Mouse (Mus musculus): ENCODE measurements at regions not wholly inside any gene's neighbourhood (a gene's known extent, or its start where the extent isn't known, plus 50 kb on each side); places are given as distances from the start of the nearest gene placed in this dataset.
A peak's percentile ranks its signal among the peaks of the same experiment; 100 is the strongest.

- 95% methylated on average over 4 of the region's 4 CpGs for WGBS
- no peak for TF ChIP-seq CTCF (IDR thresholded peaks at IDR 0.05; ENCODE audit: borderline replicate concordance, insufficient read depth, low read depth, low read length)
- no peak for TF ChIP-seq POLR2A (IDR thresholded peaks at IDR 0.05; ENCODE audit: borderline replicate concordance, insufficient read depth, low read length)
- DNase-seq = no peak
- Histone ChIP-seq H3K4me3 (replicated peaks; ENCODE audit: insufficient read depth, low read depth, low read length) (no peak overlapping the region), H3K4me1 (ENCODE audit: control insufficient read depth, insufficient read depth, low read length) (peaks cover 6% of the 10 kb centered on the region; the same call in 1 of the 2 replicates), H3K27me3 (ENCODE audit: control insufficient read depth, insufficient read depth, low read length) (no peaks in the 10 kb centered on the region), H3K27ac (ENCODE audit: insufficient read depth, low read length) (no peak overlapping the region)
Measured at GRCm38 (mm10) chr3:21634675-21635204, 441.7 kb upstream of the Tbl1xr1 start.

- H3K27me3 ChIP-seq (ENCODE audit: control insufficient read depth, insufficient read depth, low read length) = no peaks in the 10 kb centered on the region
- no peak overlapping the region for H3K4me3 ChIP-seq (replicated peaks; ENCODE audit: insufficient read depth, low read depth, low read length)
- TF ChIP-seq CTCF (IDR thresholded peaks at IDR 0.05; ENCODE audit: borderline replicate concordance, insufficient read depth, low read depth, low read length) (no peak), POLR2A (IDR thresholded peaks at IDR 0.05; ENCODE audit: borderline replicate concordance, insufficient read depth, low read length) (no peak)
- no peak overlapping the region for H3K27ac ChIP-seq (ENCODE audit: insufficient read depth, low read length)
- WGBS = 14% methylated on average over 5 of the region's 5 CpGs
- H3K4me1 ChIP-seq (ENCODE audit: control insufficient read depth, insufficient read depth, low read length) = peaks cover 11% of the 10 kb centered on the region; the same call in 1 of the 2 replicates
- peak; percentile 56 to 75 for DNase-seq
Measured at GRCm38 (mm10) chr3:21638886-21639285, 437.6 kb upstream of the Tbl1xr1 start.

GRCm38 (mm10) chr3:21639576-21639975, 436.9 kb upstream of the Tbl1xr1 start:
- no peak for DNase-seq
- H3K4me3 ChIP-seq (replicated peaks; ENCODE audit: insufficient read depth, low read depth, low read length) = no peak overlapping the region
- no peaks in the 10 kb centered on the region for H3K27me3 ChIP-seq (ENCODE audit: control insufficient read depth, insufficient read depth, low read length)
- 86% methylated on average over 5 of the region's 5 CpGs for WGBS
- H3K27ac ChIP-seq (ENCODE audit: insufficient read depth, low read length) = no peak overlapping the region
- TF ChIP-seq POLR2A (IDR thresholded peaks at IDR 0.05; ENCODE audit: borderline replicate concordance, insufficient read depth, low read length) (no peak), CTCF (IDR thresholded peaks at IDR 0.05; ENCODE audit: borderline replicate concordance, insufficient read depth, low read depth, low read length) (no peak)
- H3K4me1 ChIP-seq (ENCODE audit: control insufficient read depth, insufficient read depth, low read length) = peaks cover 13% of the 10 kb centered on the region; the same call in 1 of the 2 replicates

GRCm38 (mm10) chr3:21644086-21644485, 432.4 kb upstream of the Tbl1xr1 start:
- Histone ChIP-seq H3K27ac (ENCODE audit: insufficient read depth, low read length) (no peak overlapping the region), H3K27me3 (ENCODE audit: control insufficient read depth, insufficient read depth, low read length) (no peaks in the 10 kb centered on the region), H3K4me3 (replicated peaks; ENCODE audit: insufficient read depth, low read depth, low read length) (no peak overlapping the region), H3K4me1 (ENCODE audit: control insufficient read depth, insufficient read depth, low read length) (peaks cover 14% of the 10 kb centered on the region; the same call in 1 of the 2 replicates)
- DNase-seq = peak; percentile 65 to 89
- no peak for TF ChIP-seq POLR2A (IDR thresholded peaks at IDR 0.05; ENCODE audit: borderline replicate concordance, insufficient read depth, low read length)
- no peak for TF ChIP-seq CTCF (IDR thresholded peaks at IDR 0.05; ENCODE audit: borderline replicate concordance, insufficient read depth, low read depth, low read length)
- WGBS = 2% methylated on average over 2 of the region's 2 CpGs

GRCm38 (mm10) chr3:21645268-21645667, 431.2 kb upstream of the Tbl1xr1 start:
- H3K4me1 ChIP-seq (ENCODE audit: control insufficient read depth, insufficient read depth, low read length) = peaks cover 12% of the 10 kb centered on the region; the same call in 1 of the 2 replicates
- H3K27me3 ChIP-seq (ENCODE audit: control insufficient read depth, insufficient read depth, low read length) = no peaks in the 10 kb centered on the region
- H3K27ac ChIP-seq (ENCODE audit: insufficient read depth, low read length) = no peak overlapping the region
- 51% methylated on average over 1 of the region's 1 CpGs for WGBS
- H3K4me3 ChIP-seq (replicated peaks; ENCODE audit: insufficient read depth, low read depth, low read length) = no peak overlapping the region
- TF ChIP-seq CTCF (IDR thresholded peaks at IDR 0.05; ENCODE audit: borderline replicate concordance, insufficient read depth, low read depth, low read length) = no peak
- TF ChIP-seq POLR2A (IDR thresholded peaks at IDR 0.05; ENCODE audit: borderline replicate concordance, insufficient read depth, low read length) = no peak
- DNase-seq = peak in 1 of 2 experiments; percentile 13

GRCm38 (mm10) chr3:21649885-21650469, 426.5 kb upstream of the Tbl1xr1 start:
- TF ChIP-seq POLR2A (IDR thresholded peaks at IDR 0.05; ENCODE audit: borderline replicate concordance, insufficient read depth, low read length) (no peak), CTCF (IDR thresholded peaks at IDR 0.05; ENCODE audit: borderline replicate concordance, insufficient read depth, low read depth, low read length) (no peak)
- no peak for DNase-seq
- 77% methylated on average over 8 of the region's 8 CpGs for WGBS
- H3K4me1 ChIP-seq (ENCODE audit: control insufficient read depth, insufficient read depth, low read length) = peaks cover 2% of the 10 kb centered on the region; the same call in 1 of the 2 replicates
- no peaks in the 10 kb centered on the region for H3K27me3 ChIP-seq (ENCODE audit: control insufficient read depth, insufficient read depth, low read length)
- H3K27ac ChIP-seq (ENCODE audit: insufficient read depth, low read length) = no peak overlapping the region
- no peak overlapping the region for H3K4me3 ChIP-seq (replicated peaks; ENCODE audit: insufficient read depth, low read depth, low read length)

- H3K4me1 ChIP-seq (ENCODE audit: control insufficient read depth, insufficient read depth, low read length) = no peaks in the 10 kb centered on the region
- WGBS = 93% methylated on average over 2 of the region's 2 CpGs
- no peak for TF ChIP-seq POLR2A (IDR thresholded peaks at IDR 0.05; ENCODE audit: borderline replicate concordance, insufficient read depth, low read length)
- TF ChIP-seq CTCF (IDR thresholded peaks at IDR 0.05; ENCODE audit: borderline replicate concordance, insufficient read depth, low read depth, low read length) = no peak
- H3K27ac ChIP-seq (ENCODE audit: insufficient read depth, low read length) = no peak overlapping the region
- DNase-seq = no peak
- H3K4me3 ChIP-seq (replicated peaks; ENCODE audit: insufficient read depth, low read depth, low read length) = no peak overlapping the region
- no peaks in the 10 kb centered on the region for H3K27me3 ChIP-seq (ENCODE audit: control insufficient read depth, insufficient read depth, low read length)
Measured at GRCm38 (mm10) chr3:21655301-21655700, 421.2 kb upstream of the Tbl1xr1 start.
